8 mouse cellular contexts compared by ENCODE assay signal in genomic region chr14:72532028-72532917, GRCm38 (mm10). TPM values are rescaled to one million over a fixed set of nuclear protein-coding genes. Genes with fewer than 3 reads are reported as not detected.
DNase-seq lines count a peak whose midpoint lies in the region; ATAC-seq and TF ChIP-seq lines count a peak whose summit lies in the region.

No protein-coding gene starts in this region.

- TF ChIP-seq POLR2A in bone marrow macrophage, adult 2 months (IDR thresholded peaks at IDR 0.05; ENCODE audit: borderline replicate concordance, low read depth, low read length), result no peak

- peak overlapping the region; percentile 58 for H3K4me3 ChIP-seq in layer of hippocampus, adult 2 months
- peak overlapping the region; percentile 39 for H3K4me3 ChIP-seq in bone marrow macrophage, adult 2 months (ENCODE audit: insufficient read depth, low read length)
- peak overlapping the region; percentile 60 for H3K4me3 ChIP-seq in forebrain, embryonic 10.5 days
- peak overlapping the region; percentile 48 for H3K4me3 ChIP-seq in kidney, embryonic 15.5 days (replicated peaks)
- peak overlapping the region; percentile 49 for H3K4me3 ChIP-seq in midbrain, embryonic 12.5 days

- peak; percentile 79 for ATAC-seq in kidney, embryonic 15.5 days (replicated peaks; ENCODE audit: low FRiP score)
- peak; percentile 64 for ATAC-seq in midbrain, embryonic 12.5 days (ENCODE audit: low FRiP score, low read depth)

- peak overlapping the region; percentile 94 for H3K4me2 ChIP-seq in kidney, embryonic 15.5 days
- peak overlapping the region; percentile 96 for H3K4me2 ChIP-seq in midbrain, embryonic 12.5 days (replicated peaks)

- H3K36me3 ChIP-seq in forebrain, embryonic 10.5 days (replicated peaks), result peaks cover 5% of the 10 kb centered on the region
- no peaks in the 10 kb centered on the region for H3K36me3 ChIP-seq in kidney, embryonic 15.5 days
- H3K36me3 ChIP-seq in midbrain, embryonic 12.5 days, result no peaks in the 10 kb centered on the region

- H3K9me3 ChIP-seq in forebrain, embryonic 10.5 days, result no peaks in the 10 kb centered on the region
- H3K9me3 ChIP-seq in kidney, embryonic 15.5 days (replicated peaks), result no peaks in the 10 kb centered on the region
- no peaks in the 10 kb centered on the region for H3K9me3 ChIP-seq in midbrain, embryonic 12.5 days

- TF ChIP-seq CTCF in layer of hippocampus, adult 2 months (conservative IDR thresholded peaks at IDR 0.05), result peak; percentile 22
- no peak for TF ChIP-seq CTCF in bone marrow macrophage, adult 2 months (IDR thresholded peaks at IDR 0.05; ENCODE audit: low read depth, low read length)

- WGBS in forebrain, embryonic 10.5 days, result 4% methylated on average over 54 of the region's 54 CpGs
- 2% methylated on average over 54 of the region's 54 CpGs for WGBS in kidney, embryonic 15.5 days
- WGBS in midbrain, embryonic 12.5 days, result 3% methylated on average over 54 of the region's 54 CpGs

- peaks cover 8% of the 10 kb centered on the region; the same call in 1 of the 2 replicates for H3K4me1 ChIP-seq in bone marrow macrophage, adult 2 months (ENCODE audit: control insufficient read depth, insufficient read depth, low read length)
- peaks cover 21% of the 10 kb centered on the region for H3K4me1 ChIP-seq in forebrain, embryonic 10.5 days
- H3K4me1 ChIP-seq in kidney, embryonic 15.5 days, result peaks cover 12% of the 10 kb centered on the region
- peaks cover 12% of the 10 kb centered on the region; the same call in 1 of the 2 replicates for H3K4me1 ChIP-seq in midbrain, embryonic 12.5 days

- no peak overlapping the region for H3K27ac ChIP-seq in layer of hippocampus, adult 2 months
- no peak overlapping the region for H3K27ac ChIP-seq in bone marrow macrophage, adult 2 months (ENCODE audit: insufficient read depth, low read depth, low read length)
- H3K27ac ChIP-seq in forebrain, embryonic 10.5 days, result 0 out of 2 replicates have a peak overlapping the region, but pooled peaks have one; percentile 48
- no peak overlapping the region for H3K27ac ChIP-seq in kidney, embryonic 15.5 days
- H3K27ac ChIP-seq in midbrain, embryonic 12.5 days (replicated peaks), result no peak overlapping the region

- no peak for DNase-seq in layer of hippocampus, adult 2 months (ENCODE audit: low spot score in 2 of 2)
- no peak for DNase-seq in layer of hippocampus, adult 8-10 months (ENCODE audit: low spot score in 2 of 2)
- peak; percentile 54 for DNase-seq in forebrain, embryonic 10.5 days (ENCODE audit: extremely low spot score, low spot score)
- DNase-seq in layer of hippocampus, adult 18-20 months (ENCODE audit: low spot score in 2 of 2), result no peak
- no peak for DNase-seq in frontal cortex, postnatal 10 days (ENCODE audit: low spot score in 2 of 2)

- 0 out of 2 replicates have a peak overlapping the region, but pooled peaks have one; percentile 29 for H3K9ac ChIP-seq in kidney, embryonic 15.5 days
- H3K9ac ChIP-seq in midbrain, embryonic 12.5 days (replicated peaks), result peak overlapping the region; percentile 47

- peaks cover 46% of the 10 kb centered on the region for H3K27me3 ChIP-seq in forebrain, embryonic 10.5 days (ENCODE audit: poor library complexity, severe bottlenecking)
- peaks cover 41% of the 10 kb centered on the region for H3K27me3 ChIP-seq in kidney, embryonic 15.5 days
- peaks cover 40% of the 10 kb centered on the region for H3K27me3 ChIP-seq in midbrain, embryonic 12.5 days

RNA-seq across cellular contexts. Expression of gene Gm9195, which starts 40.6 kb away (rescaled TPM):
- total RNA-seq in layer of hippocampus, adult 2 months (2021), result not detected
- not detected for total RNA-seq in layer of hippocampus, adult 8-10 months (2022)
- polyA plus RNA-seq in bone marrow macrophage, adult 2 months (2012; ENCODE audit: insufficient read depth, insufficient read length, missing spikeins), result not detected in 2 replicates
- not detected in 2 replicates for polyA plus RNA-seq in forebrain, embryonic 10.5 days (2016; fragmentation: Nextera tagmentation; extraction: Ambion mirVana)
- not detected in 2 replicates for polyA plus RNA-seq in kidney, embryonic 15.5 days (2015; fragmentation: Nextera tagmentation; extraction: Ambion mirVana)
- not detected in 2 replicates for polyA plus RNA-seq in midbrain, embryonic 12.5 days (2016; fragmentation: Nextera tagmentation; extraction: Ambion mirVana)
- not detected for total RNA-seq in layer of hippocampus, adult 18-20 months (2021)
